Mouse (Mus musculus) CD4-positive, CD25-positive, alpha-beta regulatory T cell, adult 2 months (primary cell): ENCODE measurements around the gene Atl3.
A peak's percentile ranks its signal among the peaks of the same experiment; 100 is the strongest.

Source experiments
- DNase-seq: peaks from one replicate; pipeline ENCODE4 v3.0.0-alpha.2; 2012; ENCODE audit warnings: low read depth, low spot score

The Atl3 gene

GRCm38 (mm10) chr19:7559986-7560385, 66.1 kb downstream of the Atl3 start:
- DNase-seq = peak; percentile 20

- DNase-seq = peak; percentile 42
These were observed 67.6 kb downstream of the Atl3 start for GRCm38 (mm10) chr19:7561456-7561855.

- no peak for DNase-seq
These were observed 68.8 kb downstream of the Atl3 start for GRCm38 (mm10) chr19:7562601-7563129.

- no peak for DNase-seq
These were observed 69.8 kb downstream of the Atl3 start for GRCm38 (mm10) chr19:7563676-7564075.

- DNase-seq = no peak
These were observed 70.6 kb downstream of the Atl3 start for GRCm38 (mm10) chr19:7564457-7564856.

- no peak for DNase-seq
These were observed 73.0 kb downstream of the Atl3 start for GRCm38 (mm10) chr19:7566826-7567225.

GRCm38 (mm10) chr19:7568364-7568763, 74.5 kb downstream of the Atl3 start:
- no peak for DNase-seq

GRCm38 (mm10) chr19:7569650-7570049, 75.8 kb downstream of the Atl3 start:
- DNase-seq = peak; percentile 60

GRCm38 (mm10) chr19:7576180-7576579, 82.3 kb downstream of the Atl3 start:
- DNase-seq = no peak

- no peak for DNase-seq
These were observed 83.9 kb downstream of the Atl3 start for GRCm38 (mm10) chr19:7577710-7578109.

- no peak for DNase-seq
These were observed 87.2 kb downstream of the Atl3 start for GRCm38 (mm10) chr19:7581042-7581441.

- no peak for DNase-seq
These were observed 89.3 kb downstream of the Atl3 start for GRCm38 (mm10) chr19:7583101-7583500.

- no peak for DNase-seq
These were observed 89.8 kb downstream of the Atl3 start for GRCm38 (mm10) chr19:7583599-7583998.

- DNase-seq = no peak
These were observed 91.4 kb downstream of the Atl3 start for GRCm38 (mm10) chr19:7585279-7585678.

- no peak for DNase-seq
These were observed 91.9 kb downstream of the Atl3 start for GRCm38 (mm10) chr19:7585764-7586163.
